Mouse (Mus musculus) urinary bladder, postnatal 14 days (tissue): ENCODE results near the gene Ctsz.

Source experiments
- DNase-seq: peaks from one replicate; pipeline ENCODE4 v3.0.0; 2021; ENCODE audit warnings: low spot score

The Ctsz gene

GRCm38 (mm10) chr2:174392554-174392953, 46.3 kb downstream of the Ctsz start:
- DNase-seq = no peak

- DNase-seq = no peak
Measured at GRCm38 (mm10) chr2:174391936-174392335, 46.9 kb downstream of the Ctsz start.

- no peak for DNase-seq
Measured at GRCm38 (mm10) chr2:174381021-174381420, 57.8 kb downstream of the Ctsz start.
